Mouse (Mus musculus): ENCODE data around the gene Cldn14. TPM values are rescaled to one million over a fixed set of nuclear protein-coding genes. Genes with fewer than 3 reads are reported as not detected.
"Not testable (repeated sequence)": the region's sequence is repeated elsewhere in the genome, so short reads cannot be mapped to it uniquely, and the experiment has no call there.

Cldn14 gene
- total RNA-seq, 2 experiments from 2014 or later: not detected

- TF ChIP-seq CTCF (IDR thresholded peaks at IDR 0.05): no peak
- H3K27ac ChIP-seq: no peak overlapping the region
- no peak for DNase-seq
- no peak overlapping the region for H3K4me3 ChIP-seq
- intact Hi-C loops (cut with DNase I): no loop called here
Measured at GRCm38 (mm10) chr16:94023352-94024280, 15.0 kb upstream of the Cldn14 start.

DNA sequence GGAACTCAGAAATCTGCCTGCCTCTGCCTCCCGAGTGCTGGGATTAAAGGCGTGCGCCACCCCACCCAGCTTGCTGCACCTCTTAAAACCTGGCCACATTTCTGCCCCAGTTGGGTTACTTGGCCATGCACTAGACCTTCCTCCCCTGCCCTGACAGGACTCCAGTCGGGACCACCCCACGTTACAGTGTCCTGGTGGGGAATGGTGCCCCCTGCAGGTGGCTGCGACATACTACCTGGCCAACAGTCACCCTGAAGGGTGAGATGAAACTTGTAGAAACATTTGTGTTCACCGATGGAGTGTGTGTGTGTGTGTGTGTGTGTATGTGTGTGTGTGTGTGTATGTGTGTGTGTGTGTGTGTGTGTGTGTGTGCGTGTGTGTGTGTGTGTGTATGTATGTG, 11.1 kb upstream of the Cldn14 start:
- intact Hi-C loops (cut with DNase I); DNase-seq; H3K4me3 ChIP-seq; H3K27ac ChIP-seq: not testable (repeated sequence)

DNA sequence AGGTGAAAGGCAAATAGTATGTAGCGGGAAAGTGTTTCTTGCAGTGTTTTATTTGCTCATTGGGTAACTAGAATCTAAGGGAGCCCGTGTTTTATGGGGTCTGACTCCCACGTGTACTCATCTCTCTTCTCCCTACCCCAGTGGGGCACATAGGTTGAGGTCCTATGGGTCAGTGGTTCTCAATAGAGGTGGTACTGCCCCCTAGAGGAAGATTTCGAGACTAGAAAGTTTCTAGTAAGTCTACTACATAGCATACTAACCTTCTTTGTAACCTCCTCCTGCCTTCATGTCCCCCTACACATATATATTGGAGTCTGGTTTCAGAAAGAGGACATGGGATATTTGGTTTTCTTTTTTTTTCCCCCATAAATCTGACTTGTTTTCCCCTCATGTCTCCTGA, 9.3 kb upstream of the Cldn14 start:
- no peak for TF ChIP-seq CTCF (IDR thresholded peaks at IDR 0.05)
- no peak for DNase-seq
- no peak overlapping the region for H3K4me3 ChIP-seq
- intact Hi-C loops (cut with DNase I): no loop called here
- H3K27ac ChIP-seq: no peak overlapping the region

- no peak for DNase-seq
- no peak for TF ChIP-seq CTCF (IDR thresholded peaks at IDR 0.05)
- Histone ChIP-seq H3K27ac (no peak overlapping the region), H3K4me3 (no peak overlapping the region)
- intact Hi-C loops (cut with DNase I): no loop called here
Measured at GRCm38 (mm10) chr16:94014489-94015096, 6.0 kb upstream of the Cldn14 start.

- H3K4me3 ChIP-seq; DNase-seq; intact Hi-C loops (cut with DNase I); H3K27ac ChIP-seq: not testable (repeated sequence)
Measured at GRCm38 (mm10) chr16:94013328-94014086, 4.9 kb upstream of the Cldn14 start.

- intact Hi-C loops (cut with DNase I): no loop called here
- H3K27ac ChIP-seq: no peak overlapping the region
- no peak overlapping the region for H3K4me3 ChIP-seq
- no peak for TF ChIP-seq CTCF (IDR thresholded peaks at IDR 0.05)
- DNase-seq: no peak
Measured at GRCm38 (mm10) chr16:94011224-94011623, 2.6 kb upstream of the Cldn14 start.

DNA sequence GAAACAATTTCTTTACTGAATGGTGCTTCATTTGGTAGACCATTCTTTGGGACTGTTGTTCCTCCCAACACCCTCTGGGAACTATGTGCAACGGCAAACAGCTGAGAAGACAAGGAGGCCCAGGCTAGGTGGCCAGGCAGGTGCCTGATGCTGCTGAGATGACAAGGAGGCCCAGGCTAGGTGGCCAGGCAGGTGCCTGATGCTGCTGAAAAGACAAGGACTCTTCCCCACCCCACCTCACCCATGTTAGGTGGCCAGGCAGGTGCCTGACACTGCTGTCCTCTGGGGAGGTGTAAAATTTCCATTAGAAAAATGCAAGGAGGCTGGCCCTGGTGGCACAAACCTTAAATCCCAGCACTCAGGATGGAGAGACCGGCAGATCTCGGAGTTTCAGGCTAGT, 2.0 kb upstream of the Cldn14 start:
- intact Hi-C loops (cut with DNase I): no loop called here
- TF ChIP-seq CTCF (IDR thresholded peaks at IDR 0.05): no peak
- DNase-seq: no peak

GRCm38 (mm10) chr16:94010156-94010555, 1.5 kb upstream of the Cldn14 start:
- TF ChIP-seq CTCF (IDR thresholded peaks at IDR 0.05): no peak
- no peak overlapping the region for H3K27ac ChIP-seq
- intact Hi-C loops (cut with DNase I): no loop called here
- H3K4me3 ChIP-seq: no peak overlapping the region
- DNase-seq: no peak

More for the DNA sequence above, 2.0 kb upstream of the Cldn14 start:
- Histone ChIP-seq H3K4me3 (no peak overlapping the region), H3K27ac (no peak overlapping the region)

- no peak for DNase-seq
- intact Hi-C loops (cut with DNase I): no loop called here
- H3K27ac ChIP-seq: no peak overlapping the region
- no peak overlapping the region for H3K4me3 ChIP-seq
- no peak for TF ChIP-seq CTCF (IDR thresholded peaks at IDR 0.05)
Measured at GRCm38 (mm10) chr16:94009356-94009755, 719 bp upstream of the Cldn14 start.

GRCm38 (mm10) chr16:94006706-94007665, 1.7 kb downstream of the Cldn14 start:
- intact Hi-C loops (cut with DNase I): no loop called here
- no peak overlapping the region for H3K4me3 ChIP-seq
- DNase-seq: no peak
- no peak overlapping the region for H3K27ac ChIP-seq
- no peak for TF ChIP-seq CTCF (IDR thresholded peaks at IDR 0.05)

- Histone ChIP-seq H3K4me3 (no peak overlapping the region), H3K27ac (no peak overlapping the region)
- TF ChIP-seq CTCF (IDR thresholded peaks at IDR 0.05): no peak
- intact Hi-C loops (cut with DNase I): no loop called here
- DNase-seq: no peak
Measured at GRCm38 (mm10) chr16:94003478-94003877, 5.2 kb downstream of the Cldn14 start.

DNA sequence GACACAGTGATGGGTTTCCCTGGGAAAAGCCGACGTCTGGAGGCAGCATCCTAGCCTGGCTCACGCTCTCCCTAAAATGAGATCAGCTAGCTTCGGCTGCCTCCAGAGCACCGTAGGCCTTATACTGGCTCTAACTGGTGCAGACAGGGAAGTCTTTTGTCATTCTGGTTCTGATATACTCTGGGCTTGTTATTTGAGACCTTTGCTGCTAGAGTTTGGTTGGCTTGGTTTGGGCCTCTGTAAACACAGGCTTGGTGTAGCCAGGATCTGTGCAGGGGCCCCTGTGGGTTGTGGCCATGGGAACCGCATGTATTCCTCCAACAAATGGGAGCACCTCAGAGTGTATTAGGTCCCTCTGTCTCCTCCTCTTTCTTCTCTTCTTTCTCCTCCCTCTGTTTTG, 7.3 kb downstream of the Cldn14 start:
- intact Hi-C loops (cut with DNase I): no loop called here
- Histone ChIP-seq H3K4me3 (no peak overlapping the region), H3K27ac (no peak overlapping the region)
- no peak for DNase-seq
- TF ChIP-seq CTCF (IDR thresholded peaks at IDR 0.05): no peak
